Mouse (Mus musculus) liver, adult (tissue): ENCODE results near the gene Gm48552.

ENCODE experiments used
- GATA4 ChIP-seq: IDR thresholded peaks from 2 replicates; pipeline ENCODE4 v1.6.1; 2014; ENCODE audit warnings: mild to moderate bottlenecking, low read length; ENCODE audit not compliant: insufficient replicate concordance

The Gm48552 gene

GRCm38 (mm10) chr10:81425236-81425850 lies 36.5 kb downstream of the Gm48552 start:
- no peak for TF ChIP-seq GATA4

GRCm38 (mm10) chr10:81426081-81426671 lies 37.4 kb downstream of the Gm48552 start:
- no peak for TF ChIP-seq GATA4

DNA sequence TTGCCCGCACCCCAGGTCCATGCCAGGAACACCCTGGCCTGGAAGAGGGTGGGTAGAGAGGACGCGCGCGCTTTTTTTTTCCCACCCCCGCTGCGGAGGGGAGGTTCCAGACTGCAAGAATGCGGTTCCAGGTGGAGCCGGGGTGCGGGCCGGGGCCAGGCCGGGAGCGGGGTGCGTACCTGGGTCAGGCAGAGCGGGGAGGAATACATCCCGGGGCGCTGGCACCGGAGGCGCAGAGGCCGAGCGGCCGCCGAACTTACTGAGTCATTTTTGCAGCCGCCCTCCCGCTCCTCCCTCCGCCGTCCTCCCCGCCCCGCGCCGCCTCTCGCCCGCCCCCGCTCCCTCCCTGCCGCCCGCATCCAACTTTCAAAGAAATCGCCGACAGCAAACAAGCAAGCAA lies 38.1 kb downstream of the Gm48552 start:
- no peak for TF ChIP-seq GATA4

GRCm38 (mm10) chr10:81427327-81427726 lies 38.5 kb downstream of the Gm48552 start:
- TF ChIP-seq GATA4: no peak

GRCm38 (mm10) chr10:81427804-81428506 lies 39.1 kb downstream of the Gm48552 start:
- no peak for TF ChIP-seq GATA4

DNA sequence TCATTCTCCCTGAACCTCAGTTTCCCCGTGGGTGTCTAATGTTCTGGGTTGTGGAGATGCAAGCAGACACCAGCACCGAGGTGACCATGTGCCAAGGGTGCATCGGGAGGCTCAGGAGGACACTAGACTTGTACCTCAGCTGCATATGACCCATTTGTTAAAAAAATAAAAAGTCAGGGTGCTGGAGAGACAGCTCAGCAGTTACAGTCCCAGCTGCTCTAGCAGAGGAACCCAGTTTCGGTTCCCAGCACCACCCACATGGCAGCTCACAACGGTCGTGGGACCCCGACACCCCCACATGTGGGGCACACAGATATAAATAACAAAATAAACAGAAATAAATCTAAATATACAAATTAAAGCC lies 39.7 kb downstream of the Gm48552 start:
- no peak for TF ChIP-seq GATA4

DNA sequence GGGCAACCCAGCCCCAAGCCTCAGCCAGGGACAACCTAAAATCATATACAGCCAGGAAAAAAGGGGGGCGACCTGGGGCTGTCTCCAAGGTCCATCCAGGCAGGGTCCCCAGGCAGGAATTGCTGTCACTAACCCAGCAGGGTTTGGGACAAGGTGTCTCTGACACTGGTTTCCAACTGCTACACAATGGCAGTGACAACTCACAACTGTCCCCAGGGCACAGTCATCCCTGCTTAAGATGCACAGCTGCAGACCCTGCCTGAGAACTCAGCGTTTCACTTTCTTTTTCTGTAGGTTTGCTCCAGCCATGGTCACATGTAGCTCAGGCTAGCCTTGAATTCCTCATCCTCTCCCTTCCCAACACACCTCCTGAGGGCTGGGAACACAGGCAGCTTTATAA lies 40.3 kb downstream of the Gm48552 start:
- no peak for TF ChIP-seq GATA4

- TF ChIP-seq GATA4: no peak
Measured at GRCm38 (mm10) chr10:81429605-81430061, 40.8 kb downstream of the Gm48552 start.

DNA sequence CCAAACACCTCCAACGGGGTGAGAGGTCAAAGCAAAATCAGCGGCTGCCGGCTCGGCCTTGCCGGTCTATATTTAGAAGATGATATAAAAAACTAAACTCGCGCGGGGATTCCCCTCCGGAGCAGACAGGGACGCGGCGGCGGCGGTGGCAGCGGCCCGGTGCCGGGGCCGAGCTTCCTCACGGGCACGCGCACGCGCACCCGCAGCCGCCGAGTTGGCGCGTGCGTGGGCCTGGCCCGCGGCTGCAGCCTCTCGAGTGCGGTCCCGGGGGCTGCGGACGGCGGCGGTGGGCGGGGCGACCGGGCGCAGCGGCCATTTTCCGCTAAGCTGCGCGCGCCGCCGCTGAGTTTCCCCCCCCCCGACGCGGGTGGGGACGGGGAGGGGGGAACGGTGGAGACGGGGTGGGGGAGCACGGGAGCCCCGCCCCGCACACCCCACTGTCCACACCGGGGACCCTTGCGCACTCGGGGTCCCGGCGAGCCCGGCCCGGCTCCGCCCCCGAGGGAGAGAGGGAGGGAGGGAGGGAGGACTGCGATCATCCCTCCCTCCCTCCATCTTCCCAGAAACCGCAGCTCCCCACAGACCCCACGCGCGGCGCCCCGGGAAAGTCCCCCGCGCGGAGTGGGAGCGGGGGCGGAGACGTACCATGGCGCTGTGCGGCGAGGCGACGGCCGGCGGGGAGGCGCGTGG lies 41.5 kb downstream of the Gm48552 start:
- no peak for TF ChIP-seq GATA4

GRCm38 (mm10) chr10:81430831-81431525 lies 42.2 kb downstream of the Gm48552 start:
- TF ChIP-seq GATA4: no peak

- no peak for TF ChIP-seq GATA4
Measured at GRCm38 (mm10) chr10:81431526-81432168, 42.8 kb downstream of the Gm48552 start.

- TF ChIP-seq GATA4: no peak
Measured at GRCm38 (mm10) chr10:81432169-81432867, 43.5 kb downstream of the Gm48552 start.

DNA sequence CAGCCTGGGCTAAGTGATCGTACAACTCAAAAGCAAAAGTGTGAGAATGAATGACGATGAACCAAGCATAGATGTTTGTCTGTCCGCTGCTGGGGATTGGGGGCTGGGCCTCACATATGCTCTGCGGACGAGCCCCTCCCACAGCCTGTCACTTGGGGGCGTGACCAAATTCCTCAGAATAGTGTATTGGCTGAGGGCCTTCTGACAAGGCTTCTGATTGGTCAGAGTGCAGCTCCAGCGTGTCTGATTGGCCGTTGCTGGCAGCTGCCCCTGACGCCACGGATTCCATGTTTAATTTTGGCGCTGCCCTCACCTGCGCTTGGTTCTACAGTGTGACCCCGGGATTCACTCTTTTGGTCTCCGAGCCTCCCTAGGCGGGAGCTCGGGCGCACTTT lies 44.1 kb downstream of the Gm48552 start:
- no peak for TF ChIP-seq GATA4
